Mouse (Mus musculus) c-Kit-positive CD71-positive TER-119-positive erythroid progenitor cells, embryonic 14.5 days (primary cell): ENCODE results near the gene Rab11b.

Experiments used
- DNase-seq: peaks from one replicate; pipeline ENCODE4 v3.0.0-alpha.2; 2013; ENCODE audit warnings: low spot score

Rab11b gene

GRCm38 (mm10) chr17:33760255-33761165, at the start of gene Rab11b:
Rab11b (minus strand) TSS chr17:33760530.
- DNase-seq: peak; percentile 100

- DNase-seq: no peak
Measured at GRCm38 (mm10) chr17:33808192-33808591, 47.9 kb upstream of the Rab11b start.

GRCm38 (mm10) chr17:33807181-33807888, 47.0 kb upstream of the Rab11b start:
- no peak for DNase-seq

GRCm38 (mm10) chr17:33804745-33805144, 44.4 kb upstream of the Rab11b start:
- no peak for DNase-seq

- DNase-seq: no peak
Measured at GRCm38 (mm10) chr17:33804205-33804604, 43.9 kb upstream of the Rab11b start.

GRCm38 (mm10) chr17:33802221-33802620, 41.9 kb upstream of the Rab11b start:
- no peak for DNase-seq

GRCm38 (mm10) chr17:33799277-33799676, 38.9 kb upstream of the Rab11b start:
- no peak for DNase-seq

- no peak for DNase-seq
Measured at GRCm38 (mm10) chr17:33798306-33798705, 38.0 kb upstream of the Rab11b start.

- DNase-seq: no peak
Measured at GRCm38 (mm10) chr17:33788732-33789131, 28.4 kb upstream of the Rab11b start.

- no peak for DNase-seq
Measured at GRCm38 (mm10) chr17:33786375-33786774, 26.0 kb upstream of the Rab11b start.

- DNase-seq: no peak
Measured at GRCm38 (mm10) chr17:33784939-33785338, 24.6 kb upstream of the Rab11b start.

GRCm38 (mm10) chr17:33783408-33783807, 23.1 kb upstream of the Rab11b start:
- DNase-seq: no peak

GRCm38 (mm10) chr17:33782067-33782466, 21.7 kb upstream of the Rab11b start:
- DNase-seq: no peak

- peak; percentile 55 for DNase-seq
Measured at GRCm38 (mm10) chr17:33781124-33781977, 21.0 kb upstream of the Rab11b start, which contains the start of gene Angptl4. Angptl4 (minus strand) TSS chr17:33781830.

GRCm38 (mm10) chr17:33780431-33780830, 20.1 kb upstream of the Rab11b start:
- DNase-seq: no peak

- DNase-seq: no peak
Measured at GRCm38 (mm10) chr17:33779967-33780295, 19.6 kb upstream of the Rab11b start.

GRCm38 (mm10) chr17:33779271-33779966, 19.1 kb upstream of the Rab11b start:
- DNase-seq: no peak

GRCm38 (mm10) chr17:33775287-33775686, 15.0 kb upstream of the Rab11b start:
- no peak for DNase-seq

GRCm38 (mm10) chr17:33774573-33775155, 14.3 kb upstream of the Rab11b start:
- no peak for DNase-seq

- DNase-seq: no peak
Measured at GRCm38 (mm10) chr17:33773871-33774572, 13.7 kb upstream of the Rab11b start.

- DNase-seq: no peak
Measured at GRCm38 (mm10) chr17:33773426-33773825, 13.1 kb upstream of the Rab11b start.
